Mouse (Mus musculus) bone marrow macrophage, adult 2 months (primary cell): ENCODE results near the gene Gm3002.
"Not testable (repeated sequence)": the region's sequence is repeated elsewhere in the genome, so short reads cannot be mapped to it uniquely, and the experiment has no call there.

ENCODE experiments used
- CTCF ChIP-seq: IDR thresholded peaks from 2 replicates; pipeline ENCODE4 v1.5.1; 2012; ENCODE audit warnings: low read depth, mild to moderate bottlenecking, low read length, moderate library complexity
- POLR2A ChIP-seq: IDR thresholded peaks from 2 replicates; pipeline ENCODE4 v1.6.1; 2012; ENCODE audit warnings: mild to moderate bottlenecking, low read depth, low read length, borderline replicate concordance

- TF ChIP-seq CTCF, POLR2A: not testable (repeated sequence)
Observed at GRCm38 (mm10) chr14:3998094-3998493, 188.2 kb downstream of the Gm3002 start, which contains the start of gene Gm3099.
